Mouse (Mus musculus) liver, embryonic 14.5 days (tissue): ENCODE results near the gene Zfp551.

Source experiments
- CTCF ChIP-seq: IDR thresholded peaks from 2 replicates; pipeline ENCODE4 v1.5.1; 2016; ENCODE audit warnings: antibody characterized with exemption, low read depth, control low read depth
- EP300 ChIP-seq: IDR thresholded peaks from 2 replicates; pipeline ENCODE4 v1.6.1; 2016; ENCODE audit warnings: antibody characterized with exemption, low read depth

GRCm38 (mm10) chr7:12422245-12422849 is at the start of gene Zfp551:
- TF ChIP-seq CTCF (no peak), EP300 (no peak)
